ENCODE assay signal across 8 mouse cellular contexts in the genomic region with DNA sequence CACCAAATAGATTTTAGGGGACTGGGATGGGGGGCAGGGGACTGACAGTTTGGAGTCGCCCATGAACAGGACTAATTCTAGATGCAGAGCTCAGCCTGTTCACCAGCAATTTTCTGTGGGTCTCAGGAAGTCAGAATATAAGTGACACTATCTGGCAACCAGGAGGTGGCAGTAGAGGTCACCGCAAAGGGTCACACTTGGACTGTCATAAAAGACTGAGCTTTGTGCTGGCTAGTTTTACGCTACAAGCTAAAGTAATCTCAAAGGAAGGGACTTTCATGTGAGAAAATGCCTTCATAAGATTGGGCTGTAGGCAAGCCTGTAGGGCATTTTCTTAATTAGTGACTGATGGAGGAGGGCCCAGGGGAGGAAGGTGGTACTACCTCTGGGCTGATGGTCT. TPM values are rescaled to one million over a fixed set of nuclear protein-coding genes. Genes with fewer than 3 reads are reported as not detected.
DNase-seq lines count a peak whose midpoint lies in the region; ATAC-seq and TF ChIP-seq lines count a peak whose summit lies in the region.

No protein-coding gene starts in this region.

- H3K9me3 ChIP-seq in liver, postnatal 0 days (ENCODE audit: low read length), result no peaks in the 10 kb centered on the region
- no peaks in the 10 kb centered on the region for H3K9me3 ChIP-seq in stomach, postnatal 0 days (ENCODE audit: control insufficient read depth, low read length)

- peak; percentile 27 for DNase-seq in CD4-positive, CD25-positive, alpha-beta regulatory T cell, adult 2 months (ENCODE audit: low read depth, low spot score)
- DNase-seq in right cerebral cortex, adult 18-20 months, result peak; percentile 30
- DNase-seq in right cerebral cortex, postnatal 36 days (ENCODE audit: low spot score in 2 of 2), result no peak
- peak; percentile 82 to 83 for DNase-seq in cerebellum, postnatal 14 days
- peak; percentile 61 to 78 for DNase-seq in heart, postnatal 14 days
- DNase-seq in liver, postnatal 0 days, result peak; percentile 45
- DNase-seq in stomach, postnatal 0 days (ENCODE audit: low spot score), result peak; percentile 43

- no peaks in the 10 kb centered on the region for H3K36me3 ChIP-seq in liver, postnatal 0 days (replicated peaks; ENCODE audit: insufficient read depth, low read length)
- H3K36me3 ChIP-seq in stomach, postnatal 0 days (ENCODE audit: control insufficient read depth, insufficient read depth, low read length), result no peaks in the 10 kb centered on the region

- peak; percentile 74 for TF ChIP-seq CTCF in liver, postnatal 0 days (IDR thresholded peaks at IDR 0.05; ENCODE audit: low read depth)
- peak; percentile 79 for TF ChIP-seq CTCF in stomach, postnatal 0 days (IDR thresholded peaks at IDR 0.05; ENCODE audit: low read depth)

- no peak overlapping the region for H3K27ac ChIP-seq in liver, postnatal 0 days (ENCODE audit: low read depth)
- no peak overlapping the region for H3K27ac ChIP-seq in stomach, postnatal 0 days (replicated peaks)

- H3K9ac ChIP-seq in liver, postnatal 0 days (replicated peaks), result no peak overlapping the region
- H3K9ac ChIP-seq in stomach, postnatal 0 days (ENCODE audit: low read length), result no peak overlapping the region

- 30% methylated on average over 3 of the region's 3 CpGs for WGBS in liver, postnatal 0 days (ENCODE audit: insufficient replicate concordance)
- WGBS in stomach, postnatal 0 days, result 43% methylated on average over 3 of the region's 3 CpGs

- H3K4me3 ChIP-seq in liver, postnatal 0 days (ENCODE audit: low read depth, low read length), result no peak overlapping the region
- H3K4me3 ChIP-seq in stomach, postnatal 0 days (ENCODE audit: low read depth, low read length), result no peak overlapping the region

- TF ChIP-seq EP300 in liver, postnatal 0 days (IDR thresholded peaks at IDR 0.05; ENCODE audit: low read depth), result no peak
- no peak for TF ChIP-seq EP300 in stomach, postnatal 0 days (optimal IDR thresholded peaks at IDR 0.05)

- intact Hi-C loops in heart, postnatal 14 days (cut with DNase I), result loop anchor here (2.0 to 5.0 kb wide), 2 partner anchors 155 to 450 kb away; no protein-coding TSS in a partner anchor

- no peak overlapping the region for H3K4me2 ChIP-seq in liver, postnatal 0 days (ENCODE audit: low read depth, low read length)
- no peak overlapping the region for H3K4me2 ChIP-seq in stomach, postnatal 0 days (replicated peaks; ENCODE audit: low read depth)

- no peaks in the 10 kb centered on the region for H3K4me1 ChIP-seq in liver, postnatal 0 days (ENCODE audit: insufficient read depth)
- no peaks in the 10 kb centered on the region for H3K4me1 ChIP-seq in stomach, postnatal 0 days (replicated peaks; ENCODE audit: control insufficient read depth, insufficient read depth)

- H3K27me3 ChIP-seq in liver, postnatal 0 days (ENCODE audit: insufficient read depth, low read length), result no peaks in the 10 kb centered on the region
- H3K27me3 ChIP-seq in stomach, postnatal 0 days (ENCODE audit: control insufficient read depth, insufficient read depth, low read length), result no peaks in the 10 kb centered on the region

- ATAC-seq in CD4-positive, CD25-positive, alpha-beta regulatory T cell, adult 4 months, result no peak
- no peak for ATAC-seq in liver, postnatal 0 days
- ATAC-seq in stomach, postnatal 0 days (ENCODE audit: low FRiP score, low TSS enrichment), result 0 out of 2 replicates have a peak, but pooled peaks have one; percentile 29

RNA-seq across cellular contexts. Expression of gene Palm2, which starts 17.8 kb away (rescaled TPM):
- polyA plus RNA-seq in CD4-positive, CD25-positive, alpha-beta regulatory T cell, adult 4 months (2017; shearing (Covaris generic)), result not detected
- 10 to 100 TPM; 13.9 to 18.2 TPM for total RNA-seq in heart, postnatal 14 days (2021)
- 0.05 TPM in 1 of 2 replicates, not detected in the other for polyA plus RNA-seq in liver, postnatal 0 days (2015; fragmentation: Nextera tagmentation; extraction: Ambion mirVana)
- polyA plus RNA-seq in stomach, postnatal 0 days (2015; fragmentation: Nextera tagmentation; extraction: Ambion mirVana), result 1.5 and 1.7 TPM in 2 replicates

Comparison
In these comparisons a context has a peak if more than half of its experiments do, and no peak if none do; other contexts are left out.
1. DNase-seq: peak in CD4-positive, CD25-positive, alpha-beta regulatory T cell, adult 2 months (single experiment), right cerebral cortex, adult 18-20 months (single experiment), cerebellum, postnatal 14 days (2 of 2), heart, postnatal 14 days (2 of 2), liver, postnatal 0 days (single experiment) and stomach, postnatal 0 days (single experiment); none in right cerebral cortex, postnatal 36 days (0 of 2).